Mouse (Mus musculus): ENCODE results near the gene Gpr137b. TPM values are rescaled to one million over a fixed set of nuclear protein-coding genes. Genes with fewer than 3 reads are reported as not detected.
"Not testable (repeated sequence)": the region's sequence is repeated elsewhere in the genome, so short reads cannot be mapped to it uniquely, and the experiment has no call there.

The Gpr137b gene
- polyA plus RNA-seq, 1 experiment, result 22.9 TPM

GRCm38 (mm10) chr13:13415120-13416006 lies 21.5 kb upstream of the Gpr137b start:
- H3K27ac ChIP-seq (ENCODE audit: insufficient read depth, low read length); H3K9ac ChIP-seq (ENCODE audit: low read depth, poor library complexity, severe bottlenecking); H3K4me3 ChIP-seq (ENCODE audit: low read depth, low read length); H3K9me3 ChIP-seq (replicated peaks; ENCODE audit: control insufficient read depth, insufficient read depth, low read length, poor library complexity, severe bottlenecking); H3K36me3 ChIP-seq (ENCODE audit: control insufficient read depth, insufficient read depth, low read length, poor library complexity, severe bottlenecking); H3K27me3 ChIP-seq (ENCODE audit: control insufficient read depth, insufficient read depth, low read length, poor library complexity, severe bottlenecking); H3K4me1 ChIP-seq (ENCODE audit: control insufficient read depth, insufficient read depth, low read length): not testable (repeated sequence)
- peak; percentile 31 for TF ChIP-seq CTCF (IDR thresholded peaks at IDR 0.05; ENCODE audit: low read depth, low read length)

GRCm38 (mm10) chr13:13414206-13414605 lies 20.4 kb upstream of the Gpr137b start:
- no peaks in the 10 kb centered on the region for H3K4me1 ChIP-seq (ENCODE audit: control insufficient read depth, insufficient read depth, low read length)
- H3K9ac ChIP-seq (ENCODE audit: low read depth, poor library complexity, severe bottlenecking), result no peak overlapping the region
- H3K4me3 ChIP-seq (ENCODE audit: low read depth, low read length), result no peak overlapping the region
- H3K36me3 ChIP-seq (ENCODE audit: control insufficient read depth, insufficient read depth, low read length, poor library complexity, severe bottlenecking), result no peaks in the 10 kb centered on the region
- TF ChIP-seq EP300 (IDR thresholded peaks at IDR 0.05; ENCODE audit: insufficient read depth, low read depth, low read length), result no peak
- no peak for TF ChIP-seq POLR2A (IDR thresholded peaks at IDR 0.05; ENCODE audit: insufficient read depth, low read length)
- TF ChIP-seq CTCF (IDR thresholded peaks at IDR 0.05; ENCODE audit: low read depth, low read length), result no peak
- no peaks in the 10 kb centered on the region for H3K27me3 ChIP-seq (ENCODE audit: control insufficient read depth, insufficient read depth, low read length, poor library complexity, severe bottlenecking)
- no peaks in the 10 kb centered on the region for H3K9me3 ChIP-seq (replicated peaks; ENCODE audit: control insufficient read depth, insufficient read depth, low read length, poor library complexity, severe bottlenecking)
- no peak overlapping the region for H3K27ac ChIP-seq (ENCODE audit: insufficient read depth, low read length)

GRCm38 (mm10) chr13:13405511-13405910 lies 11.7 kb upstream of the Gpr137b start:
- H3K27me3 ChIP-seq (ENCODE audit: control insufficient read depth, insufficient read depth, low read length, poor library complexity, severe bottlenecking); H3K27ac ChIP-seq (ENCODE audit: insufficient read depth, low read length); H3K4me3 ChIP-seq (ENCODE audit: low read depth, low read length); H3K9ac ChIP-seq (ENCODE audit: low read depth, poor library complexity, severe bottlenecking); H3K9me3 ChIP-seq (replicated peaks; ENCODE audit: control insufficient read depth, insufficient read depth, low read length, poor library complexity, severe bottlenecking); H3K36me3 ChIP-seq (ENCODE audit: control insufficient read depth, insufficient read depth, low read length, poor library complexity, severe bottlenecking); H3K4me1 ChIP-seq (ENCODE audit: control insufficient read depth, insufficient read depth, low read length): not testable (repeated sequence)

GRCm38 (mm10) chr13:13404517-13405155 lies 10.8 kb upstream of the Gpr137b start:
- H3K4me1 ChIP-seq (ENCODE audit: control insufficient read depth, insufficient read depth, low read length); H3K36me3 ChIP-seq (ENCODE audit: control insufficient read depth, insufficient read depth, low read length, poor library complexity, severe bottlenecking); H3K9ac ChIP-seq (ENCODE audit: low read depth, poor library complexity, severe bottlenecking); H3K27me3 ChIP-seq (ENCODE audit: control insufficient read depth, insufficient read depth, low read length, poor library complexity, severe bottlenecking); H3K27ac ChIP-seq (ENCODE audit: insufficient read depth, low read length); H3K9me3 ChIP-seq (replicated peaks; ENCODE audit: control insufficient read depth, insufficient read depth, low read length, poor library complexity, severe bottlenecking); H3K4me3 ChIP-seq (ENCODE audit: low read depth, low read length): not testable (repeated sequence)

- H3K4me1 ChIP-seq (ENCODE audit: control insufficient read depth, insufficient read depth, low read length); H3K36me3 ChIP-seq (ENCODE audit: control insufficient read depth, insufficient read depth, low read length, poor library complexity, severe bottlenecking); H3K9ac ChIP-seq (ENCODE audit: low read depth, poor library complexity, severe bottlenecking); H3K27me3 ChIP-seq (ENCODE audit: control insufficient read depth, insufficient read depth, low read length, poor library complexity, severe bottlenecking); H3K9me3 ChIP-seq (replicated peaks; ENCODE audit: control insufficient read depth, insufficient read depth, low read length, poor library complexity, severe bottlenecking); H3K4me3 ChIP-seq (ENCODE audit: low read depth, low read length); H3K27ac ChIP-seq (ENCODE audit: insufficient read depth, low read length): not testable (repeated sequence)
Observed at GRCm38 (mm10) chr13:13403839-13404238, 10.0 kb upstream of the Gpr137b start.

- H3K36me3 ChIP-seq (ENCODE audit: control insufficient read depth, insufficient read depth, low read length, poor library complexity, severe bottlenecking); H3K9ac ChIP-seq (ENCODE audit: low read depth, poor library complexity, severe bottlenecking); H3K27me3 ChIP-seq (ENCODE audit: control insufficient read depth, insufficient read depth, low read length, poor library complexity, severe bottlenecking); H3K4me1 ChIP-seq (ENCODE audit: control insufficient read depth, insufficient read depth, low read length); H3K9me3 ChIP-seq (replicated peaks; ENCODE audit: control insufficient read depth, insufficient read depth, low read length, poor library complexity, severe bottlenecking); H3K27ac ChIP-seq (ENCODE audit: insufficient read depth, low read length); H3K4me3 ChIP-seq (ENCODE audit: low read depth, low read length): not testable (repeated sequence)
Observed at GRCm38 (mm10) chr13:13403366-13403765, 9.6 kb upstream of the Gpr137b start.

GRCm38 (mm10) chr13:13402818-13403217 lies 9.0 kb upstream of the Gpr137b start:
- not testable (repeated sequence) for H3K27me3 ChIP-seq (ENCODE audit: control insufficient read depth, insufficient read depth, low read length, poor library complexity, severe bottlenecking); H3K36me3 ChIP-seq (ENCODE audit: control insufficient read depth, insufficient read depth, low read length, poor library complexity, severe bottlenecking); H3K27ac ChIP-seq (ENCODE audit: insufficient read depth, low read length); H3K9me3 ChIP-seq (replicated peaks; ENCODE audit: control insufficient read depth, insufficient read depth, low read length, poor library complexity, severe bottlenecking); H3K9ac ChIP-seq (ENCODE audit: low read depth, poor library complexity, severe bottlenecking); H3K4me1 ChIP-seq (ENCODE audit: control insufficient read depth, insufficient read depth, low read length); H3K4me3 ChIP-seq (ENCODE audit: low read depth, low read length)

- H3K9ac ChIP-seq (ENCODE audit: low read depth, poor library complexity, severe bottlenecking); H3K27me3 ChIP-seq (ENCODE audit: control insufficient read depth, insufficient read depth, low read length, poor library complexity, severe bottlenecking); H3K9me3 ChIP-seq (replicated peaks; ENCODE audit: control insufficient read depth, insufficient read depth, low read length, poor library complexity, severe bottlenecking); H3K27ac ChIP-seq (ENCODE audit: insufficient read depth, low read length); H3K4me1 ChIP-seq (ENCODE audit: control insufficient read depth, insufficient read depth, low read length); H3K4me3 ChIP-seq (ENCODE audit: low read depth, low read length); H3K36me3 ChIP-seq (ENCODE audit: control insufficient read depth, insufficient read depth, low read length, poor library complexity, severe bottlenecking): not testable (repeated sequence)
Observed at GRCm38 (mm10) chr13:13400851-13401250, 7.0 kb upstream of the Gpr137b start.

GRCm38 (mm10) chr13:13394096-13394395 lies 232 bp upstream of the Gpr137b start:
- not testable (repeated sequence) for H3K27ac ChIP-seq (ENCODE audit: insufficient read depth, low read length); H3K27me3 ChIP-seq (ENCODE audit: control insufficient read depth, insufficient read depth, low read length, poor library complexity, severe bottlenecking)
- H3K4me3 ChIP-seq (ENCODE audit: low read depth, low read length), result peak overlapping the region; percentile 56

More at GRCm38 (mm10) chr13:13394096-13394395, 232 bp upstream of the Gpr137b start:
- not testable (repeated sequence) for H3K9ac ChIP-seq (ENCODE audit: low read depth, poor library complexity, severe bottlenecking); H3K9me3 ChIP-seq (replicated peaks; ENCODE audit: control insufficient read depth, insufficient read depth, low read length, poor library complexity, severe bottlenecking); H3K36me3 ChIP-seq (ENCODE audit: control insufficient read depth, insufficient read depth, low read length, poor library complexity, severe bottlenecking); H3K4me1 ChIP-seq (ENCODE audit: control insufficient read depth, insufficient read depth, low read length)

Measured in ES-Bruce4 (cell line).